Mouse (Mus musculus): ENCODE results near the gene Nim1k.

DNA sequence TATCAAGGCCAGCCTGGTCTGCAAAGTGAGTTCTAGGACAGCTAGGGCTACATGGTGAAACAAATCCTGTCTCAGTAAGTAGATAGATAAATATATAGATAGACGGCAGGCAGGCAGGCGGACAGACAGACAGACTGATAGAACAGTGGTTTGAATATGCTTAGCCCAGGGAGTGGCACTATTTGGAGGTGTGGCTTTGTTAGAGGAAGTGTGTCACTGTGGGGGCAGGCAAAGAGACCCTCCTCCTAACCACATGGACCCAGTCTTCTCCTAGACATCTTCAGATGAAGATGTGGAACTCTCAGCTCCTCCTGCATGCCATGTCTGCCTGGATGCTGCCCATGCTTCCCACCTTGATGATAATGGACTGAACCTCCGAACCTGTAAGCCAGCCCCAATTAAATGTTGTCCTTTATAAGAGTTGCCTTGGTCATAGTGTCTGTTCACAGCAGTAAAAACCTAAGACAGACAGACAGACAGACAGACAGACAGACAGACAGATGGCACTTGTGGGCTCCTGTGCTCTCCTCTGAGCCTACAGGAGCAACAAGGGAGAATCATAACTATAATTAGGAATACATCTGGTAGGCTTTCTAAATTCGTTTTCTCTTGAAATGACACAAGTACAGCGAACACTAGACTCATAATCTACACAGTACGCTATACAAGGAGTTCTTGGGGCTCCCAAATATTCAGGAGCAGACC lies 12.8 kb downstream of the Nim1k start:
- TF ChIP-seq CTCF (IDR thresholded peaks at IDR 0.05; ENCODE audit: low read depth) (no peak), EP300 (IDR thresholded peaks at IDR 0.05; ENCODE audit: low read depth) (no peak)

All from liver, postnatal 0 days (tissue).